Mouse (Mus musculus): ENCODE results near the gene Tmem200b.

Tmem200b gene

DNA sequence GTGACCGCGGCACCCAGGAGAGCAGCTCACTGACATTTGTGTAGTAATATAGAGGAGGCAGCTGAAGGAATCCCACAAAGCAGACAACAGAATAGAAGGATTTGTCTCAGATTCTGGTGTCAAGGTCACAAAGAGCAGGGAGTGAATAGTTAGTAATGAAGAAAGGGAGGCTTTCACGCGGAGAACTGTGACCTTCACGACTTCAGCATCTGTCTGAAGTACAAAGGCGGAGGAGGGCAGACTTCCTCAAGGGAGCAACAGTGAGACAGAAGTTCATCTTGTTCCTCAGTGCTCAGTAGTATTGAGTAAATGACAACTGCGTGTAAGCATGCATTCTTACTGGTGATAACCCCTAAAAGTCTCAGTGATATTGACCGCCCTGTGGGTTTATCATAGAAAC lies 29.1 kb downstream of the Tmem200b start:
- no peak for DNase-seq (ENCODE audit: low spot score)

DNA sequence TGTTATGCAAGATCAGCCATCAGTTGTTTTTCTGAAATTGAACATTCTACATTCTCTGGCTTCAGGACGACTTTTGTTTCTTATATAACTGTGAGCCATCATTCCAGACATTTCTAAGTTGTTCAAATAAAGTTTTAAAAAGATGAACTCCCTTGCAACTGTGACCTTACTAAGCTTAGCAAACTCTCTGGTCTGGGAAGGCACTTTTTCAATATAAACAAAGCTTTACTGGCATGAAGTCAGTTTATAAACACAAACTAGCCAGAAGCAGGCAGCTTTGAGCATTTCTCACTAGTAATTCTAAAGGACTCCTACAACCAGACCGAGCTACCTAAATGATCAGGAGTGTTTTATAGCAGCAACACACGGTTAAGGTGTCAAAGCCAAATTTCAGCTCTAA lies 35.6 kb downstream of the Tmem200b start:
- DNase-seq (ENCODE audit: low spot score): peak; percentile 8

DNA sequence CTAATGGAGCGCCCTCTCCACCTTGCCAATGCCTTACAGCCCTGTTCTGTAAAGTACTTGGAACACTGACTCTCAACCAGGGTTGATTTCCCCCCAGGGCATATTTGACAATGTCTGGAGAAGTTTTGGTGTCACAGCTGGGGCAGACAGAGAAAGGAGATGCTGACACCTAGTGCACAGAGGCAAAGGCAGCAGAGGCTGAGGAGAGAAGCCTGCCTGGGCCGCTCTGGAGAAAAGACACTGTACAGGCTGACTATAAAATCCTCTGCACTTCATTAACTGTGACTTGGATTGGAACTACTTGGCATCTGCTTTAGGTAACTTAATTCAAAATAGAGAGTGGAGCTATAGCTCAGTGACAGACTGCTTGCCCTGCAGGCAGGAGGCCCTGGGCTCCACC lies 47.3 kb downstream of the Tmem200b start:
- DNase-seq (ENCODE audit: low spot score): no peak

DNA sequence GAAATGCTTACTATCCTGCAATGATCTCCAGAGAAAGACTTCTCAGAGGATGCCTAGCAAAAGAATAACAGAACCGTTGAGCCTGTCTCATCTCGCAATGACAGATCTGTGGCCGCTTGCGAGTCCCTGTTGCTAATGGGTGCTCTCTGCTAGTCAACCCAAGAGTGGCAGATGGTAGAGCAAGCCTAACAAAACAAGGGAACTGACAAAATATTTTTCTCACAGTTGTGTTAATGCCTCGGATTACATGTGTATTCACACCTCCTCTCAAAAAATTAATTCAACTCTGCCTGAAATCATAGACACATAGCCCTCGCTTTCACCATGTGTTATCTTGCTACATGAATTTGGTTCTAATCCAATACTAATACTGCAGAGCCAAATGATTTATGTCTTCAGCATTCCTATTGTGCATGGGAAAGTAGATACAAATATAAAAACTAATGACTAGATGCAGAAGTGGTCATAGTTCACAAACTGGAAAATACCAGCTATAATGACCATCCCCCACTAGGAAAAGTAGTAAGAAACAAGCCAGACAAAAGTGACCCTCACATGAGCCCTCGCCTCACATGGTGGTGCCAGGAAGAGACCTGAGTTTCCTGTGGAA lies 48.8 kb downstream of the Tmem200b start:
- no peak for DNase-seq (ENCODE audit: low spot score)
